Mouse (Mus musculus): ENCODE measurements around the gene Zfyve16. TPM values are rescaled to one million over a fixed set of nuclear protein-coding genes. Genes with fewer than 3 reads are reported as not detected.
A peak's percentile ranks its signal among the peaks of the same experiment; 100 is the strongest.

The Zfyve16 gene
- 1 to 10 TPM; 6.3 to 8.0 TPM for total RNA-seq (2021)
- long read RNA-seq, experiment 1, full-length matches to known transcripts = 11 of 14 reads
- long read RNA-seq, experiment 1, partial matches to known transcripts = 1 of 14 reads
- long read RNA-seq, experiment 1, other reads (novel, unspliced or antisense) = 2 of 14 reads
- long read RNA-seq, experiment 2, full-length matches to known transcripts = 2 of 4 reads
- long read RNA-seq, experiment 2, partial matches to known transcripts = 1 of 4 reads
- long read RNA-seq, experiment 2, other reads (novel, unspliced or antisense) = 1 of 4 reads

- DNase-seq (ENCODE audit: low spot score) = peak; percentile 95
These were observed at the start of gene Zfyve16 for GRCm38 (mm10) chr13:92530721-92531211. Gene Zfyve16 (minus strand): TSS chr13:92530868.

GRCm38 (mm10) chr13:92578210-92578609 is 47.5 kb upstream of the Zfyve16 start:
- DNase-seq (ENCODE audit: low spot score) = no peak

GRCm38 (mm10) chr13:92576688-92577087 is 46.0 kb upstream of the Zfyve16 start:
- DNase-seq (ENCODE audit: low spot score) = no peak

GRCm38 (mm10) chr13:92576072-92576471 is 45.4 kb upstream of the Zfyve16 start, which contains the start of gene Spz1:
Gene Spz1 (minus strand): TSS chr13:92576172.
- no peak for DNase-seq (ENCODE audit: low spot score)

- no peak for DNase-seq (ENCODE audit: low spot score)
These were observed 28.8 kb upstream of the Zfyve16 start for GRCm38 (mm10) chr13:92559429-92559828.

- DNase-seq (ENCODE audit: low spot score) = no peak
These were observed 26.6 kb upstream of the Zfyve16 start for GRCm38 (mm10) chr13:92557229-92557628.

GRCm38 (mm10) chr13:92556458-92557126 is 25.9 kb upstream of the Zfyve16 start:
- DNase-seq (ENCODE audit: low spot score) = no peak

- no peak for DNase-seq (ENCODE audit: low spot score)
These were observed 16.4 kb upstream of the Zfyve16 start for GRCm38 (mm10) chr13:92547093-92547492.

- DNase-seq (ENCODE audit: low spot score) = no peak
These were observed 10.3 kb upstream of the Zfyve16 start for GRCm38 (mm10) chr13:92540997-92541396.

- DNase-seq (ENCODE audit: low spot score) = no peak
These were observed 8.5 kb upstream of the Zfyve16 start for GRCm38 (mm10) chr13:92539126-92539525.

- no peak for DNase-seq (ENCODE audit: low spot score)
These were observed 3.1 kb upstream of the Zfyve16 start for GRCm38 (mm10) chr13:92533801-92534200.

- DNase-seq (ENCODE audit: low spot score) = no peak
These were observed 1.5 kb upstream of the Zfyve16 start for GRCm38 (mm10) chr13:92532216-92532615.

- no peak for DNase-seq (ENCODE audit: low spot score)
These were observed 569 bp upstream of the Zfyve16 start for GRCm38 (mm10) chr13:92531237-92531636.

GRCm38 (mm10) chr13:92529828-92530720 is 594 bp downstream of the Zfyve16 start:
- no peak for DNase-seq (ENCODE audit: low spot score)

GRCm38 (mm10) chr13:92523178-92523813 is 7.4 kb downstream of the Zfyve16 start:
- no peak for DNase-seq (ENCODE audit: low spot score)

- no peak for DNase-seq (ENCODE audit: low spot score)
These were observed 25.8 kb downstream of the Zfyve16 start for GRCm38 (mm10) chr13:92504871-92505270.

- no peak for DNase-seq (ENCODE audit: low spot score)
These were observed 38.7 kb downstream of the Zfyve16 start for GRCm38 (mm10) chr13:92491923-92492322.

- no peak for DNase-seq (ENCODE audit: low spot score)
These were observed 39.9 kb downstream of the Zfyve16 start for GRCm38 (mm10) chr13:92490817-92491216.

GRCm38 (mm10) chr13:92483852-92484463 is 46.7 kb downstream of the Zfyve16 start, which contains the start of gene Fam151b:
Gene Fam151b (minus strand): TSS chr13:92484015.
- DNase-seq (ENCODE audit: low spot score) = peak; percentile 85

GRCm38 (mm10) chr13:92483348-92483747 is 47.3 kb downstream of the Zfyve16 start:
- DNase-seq (ENCODE audit: low spot score) = peak; percentile 32

GRCm38 (mm10) chr13:92470151-92470550 is 60.5 kb downstream of the Zfyve16 start:
- no peak for DNase-seq (ENCODE audit: low spot score)

Measured in gastrocnemius, adult 18-20 months (tissue).